Mouse (Mus musculus): ENCODE data around the gene Baz2b. TPM values are rescaled to one million over a fixed set of nuclear protein-coding genes. Genes with fewer than 3 reads are reported as not detected.

The Baz2b gene
- polyA plus RNA-seq, 1 experiment, result 46.2 TPM

GRCm38 (mm10) chr2:60126831-60127230 is 82.8 kb downstream of the Baz2b start:
- no peak overlapping the region for H3K27ac ChIP-seq (ENCODE audit: insufficient read depth, low read length)
- no peaks in the 10 kb centered on the region for H3K27me3 ChIP-seq (ENCODE audit: control insufficient read depth, insufficient read depth, low read length)
- WGBS, result 45% methylated on average over 7 of the region's 7 CpGs
- no peak for TF ChIP-seq CTCF (IDR thresholded peaks at IDR 0.05; ENCODE audit: borderline replicate concordance, insufficient read depth, low read depth, low read length)
- no peak for TF ChIP-seq POLR2A (IDR thresholded peaks at IDR 0.05; ENCODE audit: borderline replicate concordance, insufficient read depth, low read length)
- H3K4me1 ChIP-seq (ENCODE audit: control insufficient read depth, insufficient read depth, low read length), result peaks cover 8% of the 10 kb centered on the region; the same call in 1 of the 2 replicates
- peak overlapping the region; percentile 32 for H3K4me3 ChIP-seq (replicated peaks; ENCODE audit: insufficient read depth, low read depth, low read length)
- DNase-seq, result no peak

GRCm38 (mm10) chr2:60126292-60126691 is 83.3 kb downstream of the Baz2b start:
- WGBS, result 34% methylated on average over 8 of the region's 8 CpGs
- no peak overlapping the region for H3K4me3 ChIP-seq (replicated peaks; ENCODE audit: insufficient read depth, low read depth, low read length)
- no peaks in the 10 kb centered on the region for H3K27me3 ChIP-seq (ENCODE audit: control insufficient read depth, insufficient read depth, low read length)
- no peak for TF ChIP-seq CTCF (IDR thresholded peaks at IDR 0.05; ENCODE audit: borderline replicate concordance, insufficient read depth, low read depth, low read length)
- TF ChIP-seq POLR2A (IDR thresholded peaks at IDR 0.05; ENCODE audit: borderline replicate concordance, insufficient read depth, low read length), result no peak
- DNase-seq, result no peak
- no peak overlapping the region for H3K27ac ChIP-seq (ENCODE audit: insufficient read depth, low read length)
- peaks cover 8% of the 10 kb centered on the region; the same call in 1 of the 2 replicates for H3K4me1 ChIP-seq (ENCODE audit: control insufficient read depth, insufficient read depth, low read length)

- 1% methylated on average over 64 of the region's 83 CpGs for WGBS
- DNase-seq, result peak; percentile 68 to 79
These were observed 84.3 kb downstream of the Baz2b start for GRCm38 (mm10) chr2:60125049-60126004.

DNA sequence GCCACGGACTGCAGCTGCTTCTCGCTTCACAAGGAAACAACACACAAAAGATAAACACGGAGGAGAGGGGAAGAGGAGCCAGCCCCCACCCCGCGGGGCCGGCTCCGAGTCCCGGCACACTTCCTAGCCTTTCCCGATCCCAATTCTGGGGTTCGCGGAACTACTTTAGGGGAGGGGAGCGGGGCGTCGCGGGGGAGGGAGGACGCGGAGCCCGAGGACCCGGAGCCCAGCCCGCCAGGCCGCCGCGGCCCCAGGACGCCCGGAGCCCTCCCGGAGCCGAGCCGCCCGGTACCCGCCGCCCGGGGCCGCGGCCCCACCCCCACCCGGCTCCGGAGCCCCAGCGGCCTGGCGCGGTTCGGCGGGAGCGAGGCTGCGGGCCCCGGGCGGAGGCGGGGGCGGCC is 85.0 kb downstream of the Baz2b start:
- Histone ChIP-seq H3K4me1 (ENCODE audit: control insufficient read depth, insufficient read depth, low read length) (peaks cover 8% of the 10 kb centered on the region; the same call in 1 of the 2 replicates), H3K4me3 (replicated peaks; ENCODE audit: insufficient read depth, low read depth, low read length) (peak overlapping the region; percentile 83), H3K27ac (ENCODE audit: insufficient read depth, low read length) (peak overlapping the region; percentile 93), H3K27me3 (ENCODE audit: control insufficient read depth, insufficient read depth, low read length) (no peaks in the 10 kb centered on the region)
- peak; percentile 61 to 75 for DNase-seq
- WGBS, result under 1% methylated on average over 45 of the region's 47 CpGs
- 0 out of 2 replicates have a peak, but pooled peaks have one; percentile 11 for TF ChIP-seq POLR2A (IDR thresholded peaks at IDR 0.05; ENCODE audit: borderline replicate concordance, insufficient read depth, low read length)
- no peak for TF ChIP-seq CTCF (IDR thresholded peaks at IDR 0.05; ENCODE audit: borderline replicate concordance, insufficient read depth, low read depth, low read length)

More at GRCm38 (mm10) chr2:60125049-60126004, 84.3 kb downstream of the Baz2b start:
- H3K27me3 ChIP-seq (ENCODE audit: control insufficient read depth, insufficient read depth, low read length), result no peaks in the 10 kb centered on the region
- H3K4me3 ChIP-seq (replicated peaks; ENCODE audit: insufficient read depth, low read depth, low read length), result peak overlapping the region; percentile 83
- peak overlapping the region; percentile 93 for H3K27ac ChIP-seq (ENCODE audit: insufficient read depth, low read length)
- H3K4me1 ChIP-seq (ENCODE audit: control insufficient read depth, insufficient read depth, low read length), result peaks cover 8% of the 10 kb centered on the region; the same call in 1 of the 2 replicates
- TF ChIP-seq POLR2A (IDR thresholded peaks at IDR 0.05; ENCODE audit: borderline replicate concordance, insufficient read depth, low read length), result peak; percentile 43; the same call in 1 of the 2 replicates
- no peak for TF ChIP-seq CTCF (IDR thresholded peaks at IDR 0.05; ENCODE audit: borderline replicate concordance, insufficient read depth, low read depth, low read length)

DNA sequence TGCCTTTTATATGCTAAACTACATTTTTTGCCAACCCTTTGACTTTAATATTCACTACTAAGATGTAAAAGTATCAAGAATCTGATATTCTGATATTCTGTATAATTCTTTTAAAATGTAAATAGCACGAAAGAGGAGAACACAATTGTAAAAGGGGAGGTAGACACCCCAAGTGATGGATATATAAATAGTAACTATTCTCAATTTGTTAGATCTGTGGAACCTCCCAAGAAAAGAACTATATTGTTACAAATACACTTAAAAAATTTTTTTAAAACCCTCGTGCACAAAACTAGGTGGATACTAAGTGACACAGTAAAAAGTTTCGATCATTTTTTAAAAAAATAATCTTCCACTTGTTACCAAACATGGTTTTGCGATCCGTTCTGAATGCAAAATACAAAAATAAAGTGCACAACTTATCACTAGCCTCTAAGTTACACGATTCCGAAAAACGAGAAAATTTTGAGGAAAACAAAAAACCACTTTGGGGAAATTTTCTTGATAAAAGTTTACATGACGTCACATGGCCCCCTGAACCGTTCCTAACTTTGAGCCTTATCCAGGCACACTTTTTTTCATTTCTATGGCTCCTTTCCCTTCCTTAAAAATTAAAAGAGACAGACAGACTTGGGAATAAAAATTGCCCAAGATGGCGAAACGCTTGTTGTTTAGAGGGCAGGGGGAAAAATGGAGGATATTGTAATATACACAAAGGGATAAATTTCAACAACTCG is 85.6 kb downstream of the Baz2b start:
- H3K4me1 ChIP-seq (ENCODE audit: control insufficient read depth, insufficient read depth, low read length), result peaks cover 8% of the 10 kb centered on the region; the same call in 1 of the 2 replicates
- peak overlapping the region; percentile 93 for H3K27ac ChIP-seq (ENCODE audit: insufficient read depth, low read length)
- DNase-seq, result no peak
- peak overlapping the region; percentile 83 for H3K4me3 ChIP-seq (replicated peaks; ENCODE audit: insufficient read depth, low read depth, low read length)
- TF ChIP-seq CTCF (IDR thresholded peaks at IDR 0.05; ENCODE audit: borderline replicate concordance, insufficient read depth, low read depth, low read length), result no peak
- no peak for TF ChIP-seq POLR2A (IDR thresholded peaks at IDR 0.05; ENCODE audit: borderline replicate concordance, insufficient read depth, low read length)
- no peaks in the 10 kb centered on the region for H3K27me3 ChIP-seq (ENCODE audit: control insufficient read depth, insufficient read depth, low read length)
- WGBS, result 3% methylated on average over 13 of the region's 13 CpGs

DNA sequence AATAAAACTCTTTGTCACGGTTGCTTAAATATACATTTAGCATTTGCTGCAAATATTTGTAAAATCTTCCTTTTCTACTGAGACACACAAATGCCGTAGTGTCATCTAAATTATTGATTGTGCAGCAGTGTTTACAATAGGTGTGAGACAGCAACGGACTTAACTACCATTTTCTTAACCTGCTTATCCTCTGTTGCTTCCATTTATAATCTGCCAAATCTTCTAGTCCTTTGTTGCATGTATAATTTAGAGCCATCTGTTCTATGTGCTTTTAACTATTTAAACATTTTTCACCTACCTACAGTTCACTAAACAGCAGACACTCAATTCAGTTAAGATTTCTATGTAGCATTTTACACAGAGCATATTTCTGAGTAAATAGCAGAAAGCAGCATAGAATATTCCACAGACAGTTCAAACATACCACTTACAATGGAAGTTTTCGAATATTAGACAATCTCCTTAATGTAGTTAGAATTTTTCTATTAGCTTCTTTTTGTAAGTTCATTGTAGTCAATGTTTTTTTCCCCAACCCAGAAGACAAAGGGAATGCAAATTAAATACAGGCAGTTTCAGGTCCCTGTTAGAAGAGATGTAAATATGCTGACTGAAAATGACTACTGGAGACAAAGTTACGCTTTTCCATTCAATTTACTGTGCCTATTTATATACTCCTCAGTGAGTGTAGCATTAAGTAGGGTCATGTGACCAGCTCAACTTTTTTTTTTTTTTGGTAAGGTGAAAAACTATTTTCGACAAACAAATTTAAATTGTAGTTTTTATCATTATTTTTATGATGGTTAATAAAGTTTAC is 86.4 kb downstream of the Baz2b start:
- TF ChIP-seq CTCF (IDR thresholded peaks at IDR 0.05; ENCODE audit: borderline replicate concordance, insufficient read depth, low read depth, low read length), result no peak
- TF ChIP-seq POLR2A (IDR thresholded peaks at IDR 0.05; ENCODE audit: borderline replicate concordance, insufficient read depth, low read length), result no peak
- H3K4me3 ChIP-seq (replicated peaks; ENCODE audit: insufficient read depth, low read depth, low read length), result peak overlapping the region; percentile 25
- H3K27ac ChIP-seq (ENCODE audit: insufficient read depth, low read length), result no peak overlapping the region
- peaks cover 8% of the 10 kb centered on the region; the same call in 1 of the 2 replicates for H3K4me1 ChIP-seq (ENCODE audit: control insufficient read depth, insufficient read depth, low read length)
- no peaks in the 10 kb centered on the region for H3K27me3 ChIP-seq (ENCODE audit: control insufficient read depth, insufficient read depth, low read length)
- DNase-seq, result no peak
- 24% methylated on average over 6 of the region's 6 CpGs for WGBS

- TF ChIP-seq POLR2A (IDR thresholded peaks at IDR 0.05; ENCODE audit: borderline replicate concordance, insufficient read depth, low read length) (no peak), CTCF (IDR thresholded peaks at IDR 0.05; ENCODE audit: borderline replicate concordance, insufficient read depth, low read depth, low read length) (no peak)
- Histone ChIP-seq H3K27me3 (ENCODE audit: control insufficient read depth, insufficient read depth, low read length) (no peaks in the 10 kb centered on the region), H3K27ac (ENCODE audit: insufficient read depth, low read length) (no peak overlapping the region), H3K4me1 (ENCODE audit: control insufficient read depth, insufficient read depth, low read length) (peaks cover 13% of the 10 kb centered on the region), H3K4me3 (replicated peaks; ENCODE audit: insufficient read depth, low read depth, low read length) (no peak overlapping the region)
- DNase-seq, result no peak
- WGBS, result 51% methylated on average over 2 of the region's 2 CpGs
These were observed 87.5 kb downstream of the Baz2b start for GRCm38 (mm10) chr2:60122188-60122587.
